Comparison of ENCODE assay signal across 7 mouse cellular contexts in genomic region chr11:90183361-90183760, GRCm38 (mm10). TPM values are rescaled to one million over a fixed set of nuclear protein-coding genes. Genes with fewer than 3 reads are reported as not detected.
DNase-seq lines count a peak whose midpoint lies in the region; ATAC-seq lines count a peak whose summit lies in the region.

No protein-coding gene starts in this region.

- 18% methylated on average over 2 of the region's 2 CpGs for WGBS in kidney, embryonic 16.5 days

- no peak for ATAC-seq in kidney, embryonic 16.5 days (ENCODE audit: low FRiP score, low TSS enrichment)

- peak; percentile 8 to 55 for DNase-seq in kidney, adult 8-10 months
- peak; percentile 12 to 14 for DNase-seq in B cell, adult 2 months
- DNase-seq in MEL-GATA-1-ER (ENCODE audit: extremely low read depth, low read depth): peak; percentile 14
- DNase-seq in forelimb bud, embryonic 11.5 days (ENCODE audit: low read depth, low spot score): peak; percentile 34
- peak; percentile 19 to 26 for DNase-seq in natural killer cell, adult 2 months (ENCODE audit: low spot score in 2 of 2)
- DNase-seq in right cerebral cortex, postnatal 25 days: no peak

- H3K27ac ChIP-seq in kidney, embryonic 16.5 days (ENCODE audit: low read length): no peak overlapping the region

- no peaks in the 10 kb centered on the region for H3K27me3 ChIP-seq in kidney, embryonic 16.5 days (ENCODE audit: insufficient read depth, low read length)

- H3K4me2 ChIP-seq in kidney, embryonic 16.5 days (replicated peaks; ENCODE audit: low read depth, low read length): no peak overlapping the region

- no peak overlapping the region for H3K9ac ChIP-seq in kidney, embryonic 16.5 days (replicated peaks; ENCODE audit: low read length)

- H3K36me3 ChIP-seq in kidney, embryonic 16.5 days (ENCODE audit: insufficient read depth, low read length): no peaks in the 10 kb centered on the region

- H3K4me3 ChIP-seq in kidney, embryonic 16.5 days (ENCODE audit: low read length): no peak overlapping the region

- no peaks in the 10 kb centered on the region for H3K9me3 ChIP-seq in kidney, embryonic 16.5 days (ENCODE audit: low read length)

- no peaks in the 10 kb centered on the region for H3K4me1 ChIP-seq in kidney, embryonic 16.5 days (ENCODE audit: insufficient read depth, low read length)

RNA-seq across cellular contexts. Expression of gene Gm45716, which starts 4.1 kb away (rescaled TPM):
- polyA plus RNA-seq in kidney, embryonic 16.5 days (2015; fragmentation: Nextera tagmentation; extraction: Ambion mirVana): 5.8 and 6.7 TPM in 2 replicates
